Mouse (Mus musculus): Measurements from ENCODE around the gene Gdf2. TPM values are rescaled to one million over a fixed set of nuclear protein-coding genes. Genes with fewer than 3 reads are reported as not detected.

Gdf2 gene
- polyA plus RNA-seq, 1 experiment from 2014 or later = 0.87 TPM

DNA sequence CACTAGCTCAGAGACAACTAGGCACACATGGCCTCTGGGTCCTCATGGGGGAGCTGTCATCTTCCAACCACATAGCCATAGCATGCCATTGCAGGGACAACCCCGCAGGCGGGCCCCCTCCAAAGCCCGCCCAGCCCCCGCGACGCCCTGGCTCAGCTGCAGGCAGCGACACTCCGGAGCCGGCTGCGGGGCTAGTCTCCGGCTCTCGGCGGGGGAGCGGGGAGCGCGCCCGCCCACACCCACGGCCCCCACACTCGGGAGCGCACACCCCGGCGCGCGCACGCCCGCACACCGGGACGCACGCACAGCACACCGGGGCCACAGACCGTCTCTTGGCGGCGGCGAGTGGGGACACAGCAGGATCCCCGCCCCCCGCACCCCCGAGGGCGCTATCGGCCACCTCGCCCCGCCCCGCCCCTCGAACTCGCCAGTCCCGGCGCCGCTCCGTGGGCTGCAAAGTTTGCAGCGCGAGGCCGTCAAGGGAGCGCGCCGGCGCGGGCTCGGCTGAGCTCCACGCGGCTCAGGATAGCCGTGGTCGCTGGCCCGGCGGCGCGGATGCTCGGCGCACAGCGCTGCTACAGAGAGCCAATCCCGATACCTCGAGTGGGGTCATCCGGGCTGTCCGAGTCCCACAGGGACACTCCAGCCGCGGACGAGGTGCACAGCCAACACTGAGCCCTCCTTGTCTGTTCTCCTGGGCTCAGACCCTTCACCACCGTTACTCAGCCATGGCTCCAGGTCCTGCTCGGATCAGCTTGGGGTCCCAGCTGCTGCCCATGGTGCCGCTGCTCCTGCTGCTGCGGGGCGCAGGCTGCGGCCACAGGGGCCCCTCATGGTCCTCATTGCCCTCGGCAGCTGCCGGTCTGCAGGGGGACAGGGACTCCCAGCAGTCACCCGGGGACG lies 17.4 kb upstream of the Gdf2 start, which contains the start of gene Gdf10:
TSS of gene Gdf10 (plus strand) at position 420 of the 903 bp plus-strand sequence.
- H3K27me3 ChIP-seq (replicated peaks) = peaks cover 53% of the 10 kb centered on the region
- H3K36me3 ChIP-seq = no peaks in the 10 kb centered on the region
- no peaks in the 10 kb centered on the region for H3K9me3 ChIP-seq
- peak; percentile 40; the same call in 1 of the 2 replicates for ATAC-seq (ENCODE audit: insufficient read depth, low FRiP score, low read depth)
- under 1% methylated on average over 51 of the region's 85 CpGs for WGBS
- no peak within 1 kb of the TSS for H3K27ac ChIP-seq
- 0 out of 2 replicates have a peak, but pooled peaks cover 4% of the 10 kb centered on the region for H3K4me1 ChIP-seq
- H3K4me2 ChIP-seq = peak within 1 kb of the TSS; percentile 95
- H3K9ac ChIP-seq = peak within 1 kb of the TSS; percentile 39
- H3K4me3 ChIP-seq (replicated peaks) = peak within 1 kb of the TSS; percentile 50

- H3K27me3 ChIP-seq (replicated peaks) = peaks cover 15% of the 10 kb centered on the region
Measured at GRCm38 (mm10) chr14:33931853-33932252, 9.0 kb upstream of the Gdf2 start.

DNA sequence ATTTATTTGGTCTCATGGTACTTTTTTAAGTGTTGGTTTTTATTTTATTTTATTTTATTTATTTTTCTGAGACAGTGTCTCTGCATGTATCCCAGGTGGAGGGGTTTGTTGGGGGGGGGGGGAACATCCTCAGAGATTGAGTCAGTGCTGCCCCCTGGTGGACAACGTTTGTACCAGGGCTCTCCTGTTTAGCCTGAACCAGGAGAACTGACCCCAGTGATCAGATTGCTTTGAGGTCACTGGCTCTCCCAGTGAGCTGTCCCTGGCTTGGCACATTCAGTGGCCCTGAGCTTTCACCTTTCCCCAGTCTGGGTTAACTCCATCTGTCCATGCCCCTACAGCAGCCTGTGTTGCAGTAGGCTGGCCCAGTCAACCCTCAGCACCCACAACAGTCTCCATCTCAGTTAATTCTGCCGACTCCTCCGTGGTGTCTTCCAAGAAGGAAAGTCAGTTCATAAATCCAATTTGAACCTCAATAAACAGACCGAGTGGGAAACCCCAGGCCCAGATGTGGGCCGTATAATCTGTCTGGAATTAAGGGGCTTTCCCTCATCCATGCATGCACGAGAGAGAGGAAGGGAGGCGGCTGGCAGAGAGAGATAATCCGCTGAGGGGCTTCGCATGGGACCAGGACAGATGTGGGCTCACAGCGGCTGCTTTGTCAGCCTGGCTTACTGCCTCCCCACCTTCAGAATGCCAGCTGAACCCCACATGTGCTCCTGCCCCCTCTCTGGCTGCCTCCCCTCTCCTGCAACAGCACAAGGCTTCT lies 7.7 kb upstream of the Gdf2 start:
- Histone ChIP-seq H3K36me3 (no peaks in the 10 kb centered on the region), H3K27me3 (replicated peaks) (peaks cover 15% of the 10 kb centered on the region), H3K4me1 (no peaks in the 10 kb centered on the region), H3K4me2 (no peak overlapping the region), H3K9me3 (no peaks in the 10 kb centered on the region), H3K4me3 (replicated peaks) (no peak overlapping the region), H3K9ac (no peak overlapping the region), H3K27ac (no peak overlapping the region)
- WGBS = 55% methylated on average over 10 of the region's 10 CpGs
- ATAC-seq (ENCODE audit: insufficient read depth, low FRiP score, low read depth) = no peak

More at GRCm38 (mm10) chr14:33931853-33932252, 9.0 kb upstream of the Gdf2 start:
- no peaks in the 10 kb centered on the region for H3K9me3 ChIP-seq
- no peak for ATAC-seq (ENCODE audit: insufficient read depth, low FRiP score, low read depth)
- no peaks in the 10 kb centered on the region for H3K36me3 ChIP-seq
- no peaks in the 10 kb centered on the region for H3K4me1 ChIP-seq
- no peak overlapping the region for H3K27ac ChIP-seq
- no peak overlapping the region for H3K9ac ChIP-seq
- H3K4me2 ChIP-seq = no peak overlapping the region
- H3K4me3 ChIP-seq (replicated peaks) = no peak overlapping the region
- 37% methylated on average over 17 of the region's 17 CpGs for WGBS

DNA sequence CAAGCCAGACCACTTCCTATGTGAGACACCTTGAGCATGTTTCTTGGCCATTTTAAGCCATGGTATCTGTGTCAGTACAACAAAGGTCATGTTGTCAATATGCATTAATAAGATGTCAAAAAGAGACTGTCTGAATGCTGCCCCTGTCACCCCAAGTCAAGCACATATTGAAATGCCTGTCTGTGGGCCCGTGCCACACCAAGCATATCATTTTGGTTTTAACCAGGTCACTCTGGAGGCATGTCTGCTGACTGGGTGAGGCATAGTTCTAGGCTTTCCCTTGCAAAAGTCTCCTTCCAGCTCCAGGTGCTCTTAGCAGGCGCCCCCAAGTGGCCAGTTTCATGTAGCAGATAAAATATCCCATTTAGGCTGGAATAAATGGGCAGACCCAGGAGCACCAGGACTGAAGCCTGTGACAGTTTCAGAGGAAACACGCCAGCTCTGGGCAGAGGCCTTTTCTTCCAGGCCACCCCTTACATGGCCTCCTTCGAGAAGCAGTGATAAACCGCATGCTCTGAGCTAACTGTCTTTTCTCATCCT lies 7.0 kb upstream of the Gdf2 start:
- Histone ChIP-seq H3K4me1 (no peaks in the 10 kb centered on the region), H3K27me3 (replicated peaks) (peaks cover 15% of the 10 kb centered on the region), H3K9ac (no peak overlapping the region), H3K36me3 (no peaks in the 10 kb centered on the region), H3K4me3 (replicated peaks) (no peak overlapping the region), H3K9me3 (no peaks in the 10 kb centered on the region), H3K4me2 (no peak overlapping the region), H3K27ac (no peak overlapping the region)
- ATAC-seq (ENCODE audit: insufficient read depth, low FRiP score, low read depth) = no peak
- WGBS = 35% methylated on average over 5 of the region's 5 CpGs

DNA sequence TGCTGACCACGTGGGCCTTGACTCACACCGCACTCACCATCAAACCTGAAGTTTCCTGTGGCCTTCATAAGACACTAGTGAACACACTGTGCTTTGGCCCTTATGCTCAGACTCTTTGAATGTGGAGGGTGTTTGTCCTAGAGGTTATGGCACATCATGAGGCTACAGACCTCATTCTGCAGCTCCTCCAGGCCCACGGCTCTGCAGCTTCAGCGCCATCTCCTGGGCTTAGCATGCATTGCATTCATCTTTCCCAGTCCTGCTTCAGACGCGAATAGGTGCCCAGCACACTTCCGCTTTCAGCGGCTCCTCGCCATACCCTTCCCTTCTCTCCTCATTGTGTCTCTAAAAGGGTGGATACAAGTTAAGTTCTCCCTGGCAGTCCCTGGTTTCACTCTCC lies 1.7 kb upstream of the Gdf2 start:
- H3K4me2 ChIP-seq = peak overlapping the region; percentile 25; the same call in 1 of the 2 replicates
- no peaks in the 10 kb centered on the region for H3K36me3 ChIP-seq
- peak overlapping the region; percentile 12; the same call in 1 of the 2 replicates for H3K4me3 ChIP-seq (replicated peaks)
- H3K27me3 ChIP-seq (replicated peaks) = no peaks in the 10 kb centered on the region
- no peak overlapping the region for H3K9ac ChIP-seq
- no peak overlapping the region for H3K27ac ChIP-seq
- ATAC-seq (ENCODE audit: insufficient read depth, low FRiP score, low read depth) = no peak
- 33% methylated on average over 9 of the region's 9 CpGs for WGBS
- no peaks in the 10 kb centered on the region for H3K4me1 ChIP-seq
- H3K9me3 ChIP-seq = no peaks in the 10 kb centered on the region

DNA sequence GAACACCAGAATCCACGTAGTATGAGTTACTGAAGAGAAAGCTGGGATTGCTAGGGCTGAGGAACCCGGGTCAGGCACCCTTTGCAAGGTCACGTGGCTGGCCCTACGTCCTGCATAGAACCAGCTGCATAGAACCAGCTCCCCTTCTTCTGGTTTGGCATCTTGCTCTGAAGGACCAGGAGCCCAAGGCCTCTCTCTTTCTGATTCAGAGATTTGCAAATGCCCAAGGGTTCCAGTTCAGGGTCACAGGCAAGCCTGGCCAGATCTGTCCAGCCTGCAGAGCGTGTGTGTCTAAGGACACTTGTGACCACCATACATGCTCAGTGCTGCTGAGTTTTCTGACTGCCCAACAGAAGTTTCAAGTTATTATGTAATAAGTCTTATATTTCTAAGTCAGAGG lies 1.4 kb downstream of the Gdf2 start:
- WGBS = 69% methylated on average over 5 of the region's 5 CpGs
- no peaks in the 10 kb centered on the region for H3K9me3 ChIP-seq
- no peak overlapping the region for H3K4me3 ChIP-seq (replicated peaks)
- H3K4me1 ChIP-seq = no peaks in the 10 kb centered on the region
- ATAC-seq (ENCODE audit: insufficient read depth, low FRiP score, low read depth) = no peak
- H3K36me3 ChIP-seq = no peaks in the 10 kb centered on the region
- H3K9ac ChIP-seq = no peak overlapping the region
- no peaks in the 10 kb centered on the region for H3K27me3 ChIP-seq (replicated peaks)
- no peak overlapping the region for H3K27ac ChIP-seq
- no peak overlapping the region for H3K4me2 ChIP-seq

- H3K36me3 ChIP-seq = no peaks in the 10 kb centered on the region
- no peak overlapping the region for H3K27ac ChIP-seq
- no peaks in the 10 kb centered on the region for H3K27me3 ChIP-seq (replicated peaks)
- ATAC-seq (ENCODE audit: insufficient read depth, low FRiP score, low read depth) = no peak
- H3K9me3 ChIP-seq = no peaks in the 10 kb centered on the region
- H3K4me1 ChIP-seq = no peaks in the 10 kb centered on the region
- no peak overlapping the region for H3K9ac ChIP-seq
- WGBS = 60% methylated on average over 6 of the region's 6 CpGs
- no peak overlapping the region for H3K4me2 ChIP-seq
- no peak overlapping the region for H3K4me3 ChIP-seq (replicated peaks)
Measured at GRCm38 (mm10) chr14:33946125-33946524, 5.3 kb downstream of the Gdf2 start.

DNA sequence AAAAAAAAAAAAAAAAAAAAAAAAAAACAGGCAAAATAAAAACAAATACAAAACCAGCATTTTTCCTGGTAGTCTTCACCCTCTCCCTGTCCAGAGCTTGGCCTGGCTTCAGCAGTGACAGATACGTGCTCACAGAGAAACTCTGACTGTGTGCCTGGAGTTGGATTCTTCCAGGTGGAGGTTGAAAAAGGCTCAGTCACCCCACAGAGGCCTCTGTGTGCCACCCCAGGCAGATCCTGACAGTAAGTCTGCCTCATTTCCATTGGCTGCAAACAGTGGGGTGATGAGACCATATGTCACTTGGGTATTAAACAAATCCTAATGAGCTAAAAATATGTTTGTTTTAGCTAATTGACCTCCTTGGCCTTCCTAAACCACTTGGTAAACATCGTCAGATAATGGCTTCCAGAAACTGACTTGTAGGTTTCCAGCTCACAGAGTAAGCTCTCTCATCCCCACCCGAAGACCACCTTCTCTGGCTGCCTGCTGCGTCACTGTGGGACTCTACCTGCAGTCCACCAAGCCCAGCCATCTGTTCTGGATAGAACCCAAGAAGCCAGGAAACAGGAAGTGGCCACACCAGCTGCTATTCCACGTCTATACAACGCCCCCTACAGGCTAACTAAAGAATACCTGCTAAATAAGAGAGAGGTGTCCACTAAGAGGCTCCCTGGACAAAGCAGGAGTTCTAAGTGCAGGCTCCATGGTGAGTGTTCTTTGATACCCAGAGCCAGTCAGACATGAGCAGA lies 11.6 kb downstream of the Gdf2 start:
- Histone ChIP-seq H3K4me1 (no peaks in the 10 kb centered on the region), H3K9ac (no peak overlapping the region), H3K27me3 (replicated peaks) (no peaks in the 10 kb centered on the region), H3K27ac (no peak overlapping the region), H3K9me3 (no peaks in the 10 kb centered on the region), H3K4me3 (replicated peaks) (no peak overlapping the region), H3K36me3 (no peaks in the 10 kb centered on the region), H3K4me2 (no peak overlapping the region)
- WGBS = 39% methylated on average over 6 of the region's 6 CpGs
- ATAC-seq (ENCODE audit: insufficient read depth, low FRiP score, low read depth) = no peak

GRCm38 (mm10) chr14:33953761-33954160 lies 12.9 kb downstream of the Gdf2 start, which contains the start of gene Rbp3:
Gene Rbp3, plus strand, starts transcription at chr14:33954003.
- no peaks in the 10 kb centered on the region for H3K4me1 ChIP-seq
- WGBS = 80% methylated on average over 5 of the region's 5 CpGs
- ATAC-seq (ENCODE audit: insufficient read depth, low FRiP score, low read depth) = no peak
- no peak within 1 kb of the TSS for H3K4me2 ChIP-seq
- no peaks in the 10 kb centered on the region for H3K36me3 ChIP-seq
- H3K9me3 ChIP-seq = no peaks in the 10 kb centered on the region
- H3K27ac ChIP-seq = no peak within 1 kb of the TSS
- H3K4me3 ChIP-seq (replicated peaks) = no peak within 1 kb of the TSS
- no peak within 1 kb of the TSS for H3K9ac ChIP-seq
- no peaks in the 10 kb centered on the region for H3K27me3 ChIP-seq (replicated peaks)

- Histone ChIP-seq H3K27ac (no peak overlapping the region), H3K9ac (no peak overlapping the region), H3K36me3 (no peaks in the 10 kb centered on the region), H3K27me3 (replicated peaks) (no peaks in the 10 kb centered on the region), H3K4me3 (replicated peaks) (no peak overlapping the region), H3K4me1 (no peaks in the 10 kb centered on the region), H3K9me3 (no peaks in the 10 kb centered on the region), H3K4me2 (no peak overlapping the region)
- 70% methylated on average over 13 of the region's 13 CpGs for WGBS
- ATAC-seq (ENCODE audit: insufficient read depth, low FRiP score, low read depth) = no peak
Measured at GRCm38 (mm10) chr14:33956055-33956454, 15.2 kb downstream of the Gdf2 start.

- Histone ChIP-seq H3K9ac (no peak overlapping the region), H3K4me1 (no peaks in the 10 kb centered on the region), H3K27me3 (replicated peaks) (no peaks in the 10 kb centered on the region), H3K36me3 (no peaks in the 10 kb centered on the region), H3K9me3 (no peaks in the 10 kb centered on the region), H3K4me3 (replicated peaks) (no peak overlapping the region), H3K27ac (no peak overlapping the region), H3K4me2 (no peak overlapping the region)
- 85% methylated on average over 4 of the region's 4 CpGs for WGBS
- no peak for ATAC-seq (ENCODE audit: insufficient read depth, low FRiP score, low read depth)
Measured at GRCm38 (mm10) chr14:33958186-33958585, 17.3 kb downstream of the Gdf2 start.

Measured in stomach, embryonic 15.5 days (tissue).